In genomic region chr7:34811531-34812526, GRCm38 (mm10) we compare ENCODE assay signal across 8 mouse cellular contexts. TPM values are rescaled to one million over a fixed set of nuclear protein-coding genes. Genes with fewer than 3 reads are reported as not detected.
DNase-seq lines count a peak whose midpoint lies in the region; ATAC-seq lines count a peak whose summit lies in the region.

No protein-coding gene starts in this region.

- H3K4me2 ChIP-seq in embryonic facial prominence, embryonic 14.5 days (ENCODE audit: low read depth, low read length) = peak overlapping the region; percentile 77
- H3K4me2 ChIP-seq in intestine, embryonic 16.5 days (ENCODE audit: low read depth, low read length) = peak overlapping the region; percentile 97

- H3K9ac ChIP-seq in embryonic facial prominence, embryonic 14.5 days (ENCODE audit: low read depth, low read length) = peak overlapping the region; percentile 52
- peak overlapping the region; percentile 62 for H3K9ac ChIP-seq in intestine, embryonic 16.5 days (ENCODE audit: low read depth, low read length)

- peaks cover 58% of the 10 kb centered on the region for H3K27me3 ChIP-seq in embryonic facial prominence, embryonic 14.5 days (replicated peaks; ENCODE audit: control insufficient read depth, insufficient read depth, low read length)
- H3K27me3 ChIP-seq in intestine, embryonic 16.5 days (replicated peaks; ENCODE audit: control insufficient read depth, insufficient read depth, low read length) = peaks cover 36% of the 10 kb centered on the region

- H3K36me3 ChIP-seq in embryonic facial prominence, embryonic 14.5 days (ENCODE audit: control insufficient read depth, insufficient read depth, low read length) = no peaks in the 10 kb centered on the region
- H3K36me3 ChIP-seq in intestine, embryonic 16.5 days (ENCODE audit: control insufficient read depth, insufficient read depth, low read length) = no peaks in the 10 kb centered on the region

- peak; percentile 23; the same call in 1 of the 2 replicates for ATAC-seq in embryonic facial prominence, embryonic 14.5 days (ENCODE audit: low read depth)
- peak; percentile 61; the same call in 1 of the 2 replicates for ATAC-seq in intestine, embryonic 16.5 days

- no peaks in the 10 kb centered on the region for H3K9me3 ChIP-seq in embryonic facial prominence, embryonic 14.5 days (ENCODE audit: control insufficient read depth, low read length)
- no peaks in the 10 kb centered on the region for H3K9me3 ChIP-seq in intestine, embryonic 16.5 days (ENCODE audit: control insufficient read depth, low read length)

- H3K4me3 ChIP-seq in embryonic facial prominence, embryonic 14.5 days (ENCODE audit: low read depth, low read length) = peak overlapping the region; percentile 55
- H3K4me3 ChIP-seq in intestine, embryonic 16.5 days (ENCODE audit: low read length) = peak overlapping the region; percentile 64

- peak; percentile 4 for DNase-seq in gastrocnemius, adult 18-20 months (ENCODE audit: low spot score)
- no peak for DNase-seq in gastrocnemius, adult 8-10 months (ENCODE audit: low spot score in 2 of 2)
- peak; percentile 39 for DNase-seq in ES-CJ7 (ENCODE audit: low read depth, low spot score)
- peak; percentile 16 for DNase-seq in embryonic facial prominence, embryonic 14.5 days (ENCODE audit: low spot score)
- peak; percentile 13 for DNase-seq in lung, postnatal 14 days
- no peak for DNase-seq in thymus, postnatal 14 days
- DNase-seq in spleen, postnatal 10 days (ENCODE audit: low spot score in 2 of 2) = no peak

- under 1% methylated on average over 53 of the region's 66 CpGs for WGBS in embryonic facial prominence, embryonic 14.5 days
- WGBS in intestine, embryonic 16.5 days = under 1% methylated on average over 66 of the region's 66 CpGs

- no peak overlapping the region for H3K27ac ChIP-seq in embryonic facial prominence, embryonic 14.5 days (replicated peaks; ENCODE audit: low read depth, low read length)
- H3K27ac ChIP-seq in intestine, embryonic 16.5 days (ENCODE audit: low read length) = no peak overlapping the region

- H3K4me1 ChIP-seq in embryonic facial prominence, embryonic 14.5 days (ENCODE audit: control insufficient read depth, insufficient read depth, low read length) = peaks cover 7% of the 10 kb centered on the region; the same call in 1 of the 2 replicates
- peaks cover 15% of the 10 kb centered on the region for H3K4me1 ChIP-seq in intestine, embryonic 16.5 days (ENCODE audit: control insufficient read depth, insufficient read depth, low read length)

RNA-seq across cellular contexts. Expression of gene Chst8, which starts 0.7 kb away (rescaled TPM):
- total RNA-seq in gastrocnemius, adult 18-20 months (2021) = under 1 TPM; 0.45 to 0.84 TPM
- total RNA-seq in gastrocnemius, adult 8-10 months (2022) = 1 to 10 TPM in 1 of 4 experiments, under 1 TPM in 3; 0.29 to 1.6 (median 0.55) TPM
- 5.3 and 6.4 TPM in 2 replicates for polyA plus RNA-seq in embryonic facial prominence, embryonic 14.5 days (2014; fragmentation: Nextera tagmentation; extraction: Ambion mirVana)
- 3.9 TPM in 2 replicates for polyA plus RNA-seq in intestine, embryonic 16.5 days (2015; fragmentation: Nextera tagmentation; extraction: Ambion mirVana)

Comparison
In these comparisons a context has a peak if more than half of its experiments do, and no peak if none do; other contexts are left out.
1. DNase-seq: peak in gastrocnemius, adult 18-20 months (single experiment), ES-CJ7 (single experiment), embryonic facial prominence, embryonic 14.5 days (single experiment) and lung, postnatal 14 days (single experiment); none in gastrocnemius, adult 8-10 months (0 of 2), thymus, postnatal 14 days (single experiment) and spleen, postnatal 10 days (0 of 2).